Mouse (Mus musculus): ENCODE results near the gene Picalm. TPM values are rescaled to one million over a fixed set of nuclear protein-coding genes. Genes with fewer than 3 reads are reported as not detected.

Picalm gene
- polyA plus RNA-seq, 1 experiment from 2014 or later, result 59.0 TPM

GRCm38 (mm10) chr7:90095097-90095496, 34.9 kb upstream of the Picalm start:
- Histone ChIP-seq H3K36me3 (ENCODE audit: control insufficient read depth, insufficient read depth, low read length) (no peaks in the 10 kb centered on the region), H3K4me1 (ENCODE audit: control insufficient read depth, insufficient read depth, low read length) (peaks cover 16% of the 10 kb centered on the region), H3K9ac (ENCODE audit: low read depth, low read length) (no peak overlapping the region), H3K27me3 (replicated peaks; ENCODE audit: control insufficient read depth, insufficient read depth, low read length) (no peaks in the 10 kb centered on the region), H3K4me2 (ENCODE audit: low read depth, low read length) (no peak overlapping the region), H3K4me3 (ENCODE audit: low read depth, low read length) (no peak overlapping the region), H3K27ac (replicated peaks; ENCODE audit: low read depth, low read length) (no peak overlapping the region), H3K9me3 (ENCODE audit: control insufficient read depth, low read length) (no peaks in the 10 kb centered on the region)
- DNase-seq (ENCODE audit: low spot score), result no peak
- WGBS, result 83% methylated on average over 5 of the region's 5 CpGs
- no peak for ATAC-seq (ENCODE audit: low read depth)

GRCm38 (mm10) chr7:90095766-90096372, 34.1 kb upstream of the Picalm start:
- 61% methylated on average over 6 of the region's 6 CpGs for WGBS
- peak; percentile 63 for DNase-seq (ENCODE audit: low spot score)
- Histone ChIP-seq H3K36me3 (ENCODE audit: control insufficient read depth, insufficient read depth, low read length) (no peaks in the 10 kb centered on the region), H3K27ac (replicated peaks; ENCODE audit: low read depth, low read length) (no peak overlapping the region), H3K27me3 (replicated peaks; ENCODE audit: control insufficient read depth, insufficient read depth, low read length) (no peaks in the 10 kb centered on the region), H3K9ac (ENCODE audit: low read depth, low read length) (no peak overlapping the region), H3K9me3 (ENCODE audit: control insufficient read depth, low read length) (no peaks in the 10 kb centered on the region), H3K4me3 (ENCODE audit: low read depth, low read length) (no peak overlapping the region), H3K4me2 (ENCODE audit: low read depth, low read length) (no peak overlapping the region), H3K4me1 (ENCODE audit: control insufficient read depth, insufficient read depth, low read length) (peaks cover 16% of the 10 kb centered on the region)
- no peak for ATAC-seq (ENCODE audit: low read depth)

GRCm38 (mm10) chr7:90096609-90097008, 33.4 kb upstream of the Picalm start:
- Histone ChIP-seq H3K4me1 (ENCODE audit: control insufficient read depth, insufficient read depth, low read length) (peaks cover 16% of the 10 kb centered on the region), H3K27me3 (replicated peaks; ENCODE audit: control insufficient read depth, insufficient read depth, low read length) (no peaks in the 10 kb centered on the region), H3K4me2 (ENCODE audit: low read depth, low read length) (no peak overlapping the region), H3K4me3 (ENCODE audit: low read depth, low read length) (no peak overlapping the region), H3K27ac (replicated peaks; ENCODE audit: low read depth, low read length) (no peak overlapping the region), H3K36me3 (ENCODE audit: control insufficient read depth, insufficient read depth, low read length) (no peaks in the 10 kb centered on the region), H3K9ac (ENCODE audit: low read depth, low read length) (no peak overlapping the region), H3K9me3 (ENCODE audit: control insufficient read depth, low read length) (no peaks in the 10 kb centered on the region)
- ATAC-seq (ENCODE audit: low read depth), result no peak
- no peak for DNase-seq (ENCODE audit: low spot score)
- 60% methylated on average over 2 of the region's 2 CpGs for WGBS

- ATAC-seq (ENCODE audit: low read depth) (no peak), DNase-seq (ENCODE audit: low spot score) (no peak)
- no peak overlapping the region for H3K4me2 ChIP-seq (ENCODE audit: low read depth, low read length)
- H3K27me3 ChIP-seq (replicated peaks; ENCODE audit: control insufficient read depth, insufficient read depth, low read length), result no peaks in the 10 kb centered on the region
- H3K36me3 ChIP-seq (ENCODE audit: control insufficient read depth, insufficient read depth, low read length), result no peaks in the 10 kb centered on the region
- 83% methylated on average over 4 of the region's 4 CpGs for WGBS
- H3K9ac ChIP-seq (ENCODE audit: low read depth, low read length), result no peak overlapping the region
- H3K9me3 ChIP-seq (ENCODE audit: control insufficient read depth, low read length), result no peaks in the 10 kb centered on the region
- 0 out of 2 replicates have a peak, but pooled peaks cover 5% of the 10 kb centered on the region for H3K4me1 ChIP-seq (ENCODE audit: control insufficient read depth, insufficient read depth, low read length)
- no peak overlapping the region for H3K4me3 ChIP-seq (ENCODE audit: low read depth, low read length)
- H3K27ac ChIP-seq (replicated peaks; ENCODE audit: low read depth, low read length), result no peak overlapping the region
Observed at GRCm38 (mm10) chr7:90098253-90098652, 31.8 kb upstream of the Picalm start.

- Histone ChIP-seq H3K27me3 (replicated peaks; ENCODE audit: control insufficient read depth, insufficient read depth, low read length) (no peaks in the 10 kb centered on the region), H3K27ac (replicated peaks; ENCODE audit: low read depth, low read length) (no peak overlapping the region; the same call in 1 of the 2 replicates), H3K9ac (ENCODE audit: low read depth, low read length) (no peak overlapping the region), H3K36me3 (ENCODE audit: control insufficient read depth, insufficient read depth, low read length) (no peaks in the 10 kb centered on the region), H3K9me3 (ENCODE audit: control insufficient read depth, low read length) (no peaks in the 10 kb centered on the region), H3K4me2 (ENCODE audit: low read depth, low read length) (peak overlapping the region; percentile 34), H3K4me3 (ENCODE audit: low read depth, low read length) (no peak overlapping the region), H3K4me1 (ENCODE audit: control insufficient read depth, insufficient read depth, low read length) (0 out of 2 replicates have a peak, but pooled peaks cover 5% of the 10 kb centered on the region)
- WGBS, result 40% methylated on average over 10 of the region's 10 CpGs
- DNase-seq (ENCODE audit: low spot score) (peak; percentile 30), ATAC-seq (ENCODE audit: low read depth) (no peak)
Observed at GRCm38 (mm10) chr7:90099248-90099647, 30.8 kb upstream of the Picalm start.

GRCm38 (mm10) chr7:90100614-90101160, 29.3 kb upstream of the Picalm start:
- Histone ChIP-seq H3K27me3 (replicated peaks; ENCODE audit: control insufficient read depth, insufficient read depth, low read length) (no peaks in the 10 kb centered on the region), H3K27ac (replicated peaks; ENCODE audit: low read depth, low read length) (no peak overlapping the region), H3K9ac (ENCODE audit: low read depth, low read length) (no peak overlapping the region), H3K4me3 (ENCODE audit: low read depth, low read length) (no peak overlapping the region), H3K9me3 (ENCODE audit: control insufficient read depth, low read length) (no peaks in the 10 kb centered on the region), H3K36me3 (ENCODE audit: control insufficient read depth, insufficient read depth, low read length) (no peaks in the 10 kb centered on the region), H3K4me1 (ENCODE audit: control insufficient read depth, insufficient read depth, low read length) (0 out of 2 replicates have a peak, but pooled peaks cover 5% of the 10 kb centered on the region), H3K4me2 (ENCODE audit: low read depth, low read length) (no peak overlapping the region)
- DNase-seq (ENCODE audit: low spot score), result no peak
- no peak for ATAC-seq (ENCODE audit: low read depth)
- WGBS, result 86% methylated on average over 3 of the region's 3 CpGs

GRCm38 (mm10) chr7:90116100-90116499, 13.9 kb upstream of the Picalm start:
- H3K4me1 ChIP-seq (ENCODE audit: control insufficient read depth, insufficient read depth, low read length), result no peaks in the 10 kb centered on the region
- no peak overlapping the region for H3K4me2 ChIP-seq (ENCODE audit: low read depth, low read length)
- no peak for ATAC-seq (ENCODE audit: low read depth)
- no peak overlapping the region for H3K9ac ChIP-seq (ENCODE audit: low read depth, low read length)
- 94% methylated on average over 2 of the region's 2 CpGs for WGBS
- no peak overlapping the region for H3K4me3 ChIP-seq (ENCODE audit: low read depth, low read length)
- no peak for DNase-seq (ENCODE audit: low spot score)
- no peaks in the 10 kb centered on the region for H3K27me3 ChIP-seq (replicated peaks; ENCODE audit: control insufficient read depth, insufficient read depth, low read length)
- no peaks in the 10 kb centered on the region for H3K36me3 ChIP-seq (ENCODE audit: control insufficient read depth, insufficient read depth, low read length)
- no peaks in the 10 kb centered on the region for H3K9me3 ChIP-seq (ENCODE audit: control insufficient read depth, low read length)
- no peak overlapping the region for H3K27ac ChIP-seq (replicated peaks; ENCODE audit: low read depth, low read length)

- no peak overlapping the region for H3K4me3 ChIP-seq (ENCODE audit: low read depth, low read length)
- no peak overlapping the region for H3K4me2 ChIP-seq (ENCODE audit: low read depth, low read length)
- H3K9ac ChIP-seq (ENCODE audit: low read depth, low read length), result no peak overlapping the region
- no peaks in the 10 kb centered on the region for H3K27me3 ChIP-seq (replicated peaks; ENCODE audit: control insufficient read depth, insufficient read depth, low read length)
- no peaks in the 10 kb centered on the region for H3K4me1 ChIP-seq (ENCODE audit: control insufficient read depth, insufficient read depth, low read length)
- 59% methylated on average over 4 of the region's 4 CpGs for WGBS
- no peak overlapping the region for H3K27ac ChIP-seq (replicated peaks; ENCODE audit: low read depth, low read length)
- no peak for ATAC-seq (ENCODE audit: low read depth)
- H3K9me3 ChIP-seq (ENCODE audit: control insufficient read depth, low read length), result no peaks in the 10 kb centered on the region
- H3K36me3 ChIP-seq (ENCODE audit: control insufficient read depth, insufficient read depth, low read length), result no peaks in the 10 kb centered on the region
- DNase-seq (ENCODE audit: low spot score), result no peak
Observed at GRCm38 (mm10) chr7:90120106-90120505, 9.9 kb upstream of the Picalm start.

GRCm38 (mm10) chr7:90124991-90125390, 5.0 kb upstream of the Picalm start:
- H3K4me2 ChIP-seq (ENCODE audit: low read depth, low read length), result no peak overlapping the region

More at GRCm38 (mm10) chr7:90124991-90125390, 5.0 kb upstream of the Picalm start:
- H3K4me3 ChIP-seq (ENCODE audit: low read depth, low read length), result no peak overlapping the region
- WGBS, result 58% methylated on average over 5 of the region's 5 CpGs
- H3K9me3 ChIP-seq (ENCODE audit: control insufficient read depth, low read length), result no peaks in the 10 kb centered on the region
- peaks cover 7% of the 10 kb centered on the region; the same call in 1 of the 2 replicates for H3K4me1 ChIP-seq (ENCODE audit: control insufficient read depth, insufficient read depth, low read length)
- H3K9ac ChIP-seq (ENCODE audit: low read depth, low read length), result no peak overlapping the region
- H3K27ac ChIP-seq (replicated peaks; ENCODE audit: low read depth, low read length), result no peak overlapping the region
- ATAC-seq (ENCODE audit: low read depth), result no peak
- DNase-seq (ENCODE audit: low spot score), result peak; percentile 75
- H3K27me3 ChIP-seq (replicated peaks; ENCODE audit: control insufficient read depth, insufficient read depth, low read length), result no peaks in the 10 kb centered on the region
- H3K36me3 ChIP-seq (ENCODE audit: control insufficient read depth, insufficient read depth, low read length), result no peaks in the 10 kb centered on the region

Measured in embryonic facial prominence, embryonic 14.5 days (tissue).